Mouse (Mus musculus) cerebellum, adult 8-10 months (tissue): ENCODE measurements around the gene Vps25.
A peak's percentile ranks its signal among the peaks of the same experiment; 100 is the strongest.

ENCODE experiments used
- DNase-seq: peaks from one replicate; pipeline ENCODE4 v3.0.0; 2022

The Vps25 gene

GRCm38 (mm10) chr11:101253613-101254389, at the start of gene Vps25:
Gene Vps25, plus strand, starts transcription at chr11:101253707.
- DNase-seq, result peak; percentile 81

GRCm38 (mm10) chr11:101211970-101212369, 41.5 kb upstream of the Vps25 start:
- peak; percentile 46 for DNase-seq

- DNase-seq, result no peak
These were observed 36.6 kb upstream of the Vps25 start for GRCm38 (mm10) chr11:101216936-101217335.

- no peak for DNase-seq
These were observed 35.0 kb upstream of the Vps25 start for GRCm38 (mm10) chr11:101218436-101219055.

- no peak for DNase-seq
These were observed 32.7 kb upstream of the Vps25 start for GRCm38 (mm10) chr11:101220853-101221252.

GRCm38 (mm10) chr11:101221306-101221986, 32.1 kb upstream of the Vps25 start:
- no peak for DNase-seq

GRCm38 (mm10) chr11:101224337-101224736, 29.2 kb upstream of the Vps25 start:
- DNase-seq, result no peak

- DNase-seq, result no peak
These were observed 28.0 kb upstream of the Vps25 start for GRCm38 (mm10) chr11:101225331-101226064.

- DNase-seq, result peak; percentile 95
These were observed 27.3 kb upstream of the Vps25 start, which contains the start of gene Ezh1 for GRCm38 (mm10) chr11:101226065-101226701. Gene Ezh1, minus strand, starts transcription at chr11:101226463.

- DNase-seq, result no peak
These were observed 24.1 kb upstream of the Vps25 start for GRCm38 (mm10) chr11:101229361-101229900.

GRCm38 (mm10) chr11:101230061-101230511, 23.4 kb upstream of the Vps25 start:
- DNase-seq, result no peak

GRCm38 (mm10) chr11:101230526-101230925, 23.0 kb upstream of the Vps25 start:
- no peak for DNase-seq

GRCm38 (mm10) chr11:101230991-101231871, 22.3 kb upstream of the Vps25 start:
- no peak for DNase-seq

GRCm38 (mm10) chr11:101232010-101232839, 21.3 kb upstream of the Vps25 start:
- DNase-seq, result no peak

GRCm38 (mm10) chr11:101233240-101233639, 20.3 kb upstream of the Vps25 start:
- no peak for DNase-seq

GRCm38 (mm10) chr11:101234124-101234523, 19.4 kb upstream of the Vps25 start:
- no peak for DNase-seq

- DNase-seq, result no peak
These were observed 18.1 kb upstream of the Vps25 start for GRCm38 (mm10) chr11:101235429-101235828.

GRCm38 (mm10) chr11:101236782-101237181, 16.7 kb upstream of the Vps25 start:
- no peak for DNase-seq

GRCm38 (mm10) chr11:101238071-101238647, 15.3 kb upstream of the Vps25 start:
- no peak for DNase-seq

- no peak for DNase-seq
These were observed 8.4 kb upstream of the Vps25 start for GRCm38 (mm10) chr11:101245071-101245470.
